Mouse (Mus musculus): ENCODE results near the gene Slc3a1. TPM values are rescaled to one million over a fixed set of nuclear protein-coding genes. Genes with fewer than 3 reads are reported as not detected.

The Slc3a1 gene
- 2.3 TPM for total RNA-seq (2023)

DNA sequence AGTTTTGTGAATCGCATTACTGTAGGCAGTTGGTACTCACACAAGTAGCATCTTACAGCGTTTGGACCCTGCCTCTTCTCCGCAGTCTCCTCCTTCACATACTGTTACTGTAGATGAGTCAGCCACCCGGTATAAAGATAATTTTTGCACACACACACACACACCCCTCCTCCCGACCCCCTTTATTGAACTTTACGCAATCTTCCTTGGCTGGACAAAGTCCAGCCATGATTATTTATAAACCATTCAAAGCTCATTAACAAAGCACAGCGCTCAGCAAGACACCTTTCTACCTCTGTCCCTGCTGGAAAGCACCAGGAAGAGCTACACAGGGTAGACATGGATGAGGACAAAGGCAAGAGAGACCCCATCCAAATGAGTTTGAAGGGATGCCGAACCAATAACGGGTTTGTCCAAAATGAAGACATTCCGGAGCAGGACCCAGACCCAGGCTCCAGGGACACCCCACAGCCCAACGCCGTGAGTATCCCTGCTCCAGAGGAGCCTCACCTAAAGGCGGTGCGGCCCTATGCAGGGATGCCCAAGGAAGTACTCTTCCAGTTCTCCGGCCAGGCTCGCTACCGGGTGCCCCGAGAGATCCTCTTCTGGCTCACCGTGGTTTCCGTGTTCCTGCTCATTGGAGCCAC is at the start of gene Slc3a1:
Gene Slc3a1, plus strand, starts transcription at position 284 of the 647 bp plus-strand sequence.

DNA sequence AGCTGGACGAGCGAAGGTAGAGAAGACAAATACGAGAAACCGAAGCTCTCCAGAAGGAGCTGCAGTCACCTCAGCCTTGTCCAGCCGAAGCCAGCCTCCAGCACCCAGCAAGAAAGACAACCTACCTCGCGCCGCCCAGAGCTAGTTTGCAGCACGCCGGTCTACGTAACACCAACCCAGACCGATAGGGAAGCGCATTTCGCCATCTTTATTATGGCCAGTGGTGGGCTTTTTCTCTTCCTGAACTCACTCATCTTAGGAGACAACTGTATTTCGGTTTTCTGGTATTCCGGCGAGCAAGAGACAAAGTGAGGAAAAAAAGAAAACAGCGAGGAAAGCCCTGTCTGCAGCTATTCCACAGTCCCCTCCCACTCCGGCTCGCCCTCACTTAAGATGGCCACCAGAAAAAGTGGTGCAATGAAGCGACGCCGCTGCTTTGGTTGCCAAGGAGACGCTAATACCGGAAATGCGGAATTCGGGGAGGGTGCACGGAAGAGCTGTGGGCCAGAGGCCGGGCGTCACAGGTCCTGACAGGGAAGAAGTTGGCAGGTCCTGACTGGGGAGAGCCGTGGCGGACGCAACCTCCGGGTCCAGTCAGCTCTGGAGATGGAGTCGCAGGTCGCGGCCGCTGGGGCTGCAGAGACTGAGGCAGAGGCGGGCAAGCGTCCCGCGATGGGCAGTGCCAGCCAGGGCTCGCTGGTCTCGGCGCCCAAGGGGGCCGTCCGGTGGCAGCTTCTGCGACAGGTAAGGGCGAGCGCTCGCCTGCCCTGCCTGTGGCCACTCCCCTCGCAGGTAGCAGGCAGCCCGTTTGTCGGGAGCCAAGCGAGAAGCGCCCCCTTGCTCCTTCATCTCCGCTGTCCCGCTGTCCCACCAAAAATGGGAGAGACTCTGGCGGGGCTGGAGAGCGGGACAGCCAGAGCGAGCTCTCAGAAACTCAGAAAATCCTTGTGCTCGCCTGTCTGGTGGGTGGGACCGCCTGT is 62.2 kb downstream of the Slc3a1 start, which contains the start of the genes Prepl and Camkmt:
Gene Prepl, minus strand, starts transcription at position 122 of the 980 bp plus-strand sequence.
Gene Camkmt, plus strand, starts transcription at position 433 of the 980 bp plus-strand sequence.

Other genes starting within 250 kb of the Slc3a1 start
- 49.6 TPM for gene Lrpprc, start 237.6 kb upstream of the Slc3a1 start, total RNA-seq (2023)
- gene Ppm1b, start 71.6 kb upstream of the Slc3a1 start, total RNA-seq (2023): 120 TPM
- gene Prepl, start 61.9 kb downstream of the Slc3a1 start, total RNA-seq (2023): 14.7 TPM
- gene Camkmt, start 62.2 kb downstream of the Slc3a1 start, total RNA-seq (2023): 9.6 TPM

Data from CD4-positive naive resting alpha-beta T cell, adult 76 days (primary cell).